Mouse (Mus musculus) embryonic facial prominence, embryonic 11.5 days (tissue): Measurements from ENCODE around the gene Phf21a. TPM values are rescaled to one million over a fixed set of nuclear protein-coding genes. Genes with fewer than 3 reads are reported as not detected.

Source experiments
- ATAC-seq: fragments of 200-750 bp; cut with Nextera tagmentation; replicated peaks from 2 replicates; pipeline ENCODE4 v1.8.0; 2017; ENCODE audit warnings: low read depth; ENCODE audit not compliant: insufficient number of reproducible peaks, low FRiP score, low TSS enrichment
- DNase-seq: peaks from one replicate; pipeline ENCODE4 v3.0.0-alpha.2; 2015; ENCODE audit warnings: low spot score
- H3K27ac ChIP-seq: fragments of 300-500 bp; sonication (generic); replicated peaks from 2 replicates; pipeline ENCODE4 v1.5.1; 2014; ENCODE audit warnings: mild to moderate bottlenecking, low read depth, low read length, control low read depth
- H3K27me3 ChIP-seq: fragments of 300-500 bp; sonication (generic); 2 replicates; pipeline ENCODE4 v1.6.1; 2014; ENCODE audit warnings: mild to moderate bottlenecking, low read length, moderate library complexity, mixed read lengths; ENCODE audit not compliant: control insufficient read depth, insufficient read depth
- H3K36me3 ChIP-seq: fragments of 300-500 bp; sonication (generic); replicated peaks from 2 replicates; pipeline ENCODE4 v1.6.1; 2014; ENCODE audit warnings: low read depth, mild to moderate bottlenecking, low read length, moderate library complexity, mixed read lengths; ENCODE audit not compliant: control insufficient read depth, insufficient read depth
- H3K4me1 ChIP-seq: fragments of 300-500 bp; sonication (generic); 2 replicates; pipeline ENCODE4 v1.6.1; 2014; ENCODE audit warnings: low read length, mixed read lengths; ENCODE audit not compliant: control insufficient read depth, insufficient read depth
- H3K4me2 ChIP-seq: fragments of 300-500 bp; sonication (generic); 2 replicates; pipeline ENCODE4 v1.6.1; 2014; ENCODE audit warnings: low read depth, mild to moderate bottlenecking, control low read depth, low read length, moderate library complexity
- H3K4me3 ChIP-seq: fragments of 300-500 bp; sonication (generic); 2 replicates; pipeline ENCODE4 v1.5.1; 2014; ENCODE audit warnings: low read depth, low read length, control low read depth
- H3K9ac ChIP-seq: fragments of 300-500 bp; sonication (generic); replicated peaks from 2 replicates; pipeline ENCODE4 v1.6.1; 2014; ENCODE audit warnings: mild to moderate bottlenecking, control low read depth, low read length
- H3K9me3 ChIP-seq: fragments of 300-500 bp; sonication (generic); replicated peaks from 2 replicates; pipeline ENCODE4 v1.6.1; 2016; ENCODE audit warnings: mild to moderate bottlenecking, low read length, inconsistent platforms, mixed read lengths; ENCODE audit not compliant: control insufficient read depth
- WGBS: fragments of 180-500 bp; shearing (Covaris S2); extraction: QIAGEN DNeasy Blood & Tissue Kit; methylation state at CpG from one replicate; pipeline ENCODE4 v1.1.7; 2014; 5-methylcytosine and 5-hydroxymethylcytosine counted together
- polyA plus RNA-seq: library from polyadenylated mRNA; unstranded; fragments of >200 nt; fragmentation: Nextera tagmentation; extraction: Ambion mirVana; gene quantifications from 2 replicates; pipeline ENCODE4 v1.2.1, GENCODE M21; 2014

Gene Phf21a
- polyA plus RNA-seq, 1 experiment from 2014 or later: 41.8 TPM

- DNase-seq: no peak
- no peak overlapping the region for H3K27ac ChIP-seq
- H3K9ac ChIP-seq: no peak overlapping the region
- H3K9me3 ChIP-seq: no peaks in the 10 kb centered on the region
- H3K36me3 ChIP-seq: peaks cover 6% of the 10 kb centered on the region
- no peaks in the 10 kb centered on the region for H3K4me1 ChIP-seq
- H3K27me3 ChIP-seq: no peaks in the 10 kb centered on the region
- H3K4me3 ChIP-seq: no peak overlapping the region
- ATAC-seq: no peak
- no peak overlapping the region for H3K4me2 ChIP-seq
- WGBS: 92% methylated on average over 2 of the region's 2 CpGs
Observed at GRCm38 (mm10) chr2:92250472-92250871, 157.6 kb downstream of the Phf21a start.

DNA sequence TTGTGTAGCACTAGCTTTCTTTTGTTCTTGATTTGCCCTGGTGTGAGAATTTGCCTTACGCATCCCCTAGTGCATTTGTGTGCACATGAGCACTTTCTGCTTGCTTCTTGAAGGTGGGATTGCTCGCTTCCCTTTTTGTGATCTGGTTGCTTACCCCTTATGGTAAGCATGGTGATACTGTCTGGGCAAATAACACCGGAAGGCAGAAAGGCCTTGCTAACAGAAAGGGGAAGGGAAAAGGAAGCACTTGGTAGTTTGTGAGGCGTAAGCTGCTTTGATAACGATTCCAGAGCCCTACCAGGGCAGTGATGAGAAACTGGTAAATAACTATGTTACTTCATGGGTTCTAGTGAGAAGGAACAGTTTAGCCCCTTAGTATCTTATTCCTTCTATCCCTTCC lies 160.9 kb downstream of the Phf21a start:
- no peak overlapping the region for H3K4me3 ChIP-seq
- no peak overlapping the region for H3K4me2 ChIP-seq
- no peak overlapping the region for H3K9ac ChIP-seq
- no peaks in the 10 kb centered on the region for H3K4me1 ChIP-seq
- H3K36me3 ChIP-seq: peaks cover 3% of the 10 kb centered on the region; the same call in 1 of the 2 replicates
- H3K27ac ChIP-seq: no peak overlapping the region
- H3K27me3 ChIP-seq: no peaks in the 10 kb centered on the region
- H3K9me3 ChIP-seq: no peaks in the 10 kb centered on the region
- ATAC-seq (no peak), DNase-seq (no peak)
- WGBS: 86% methylated on average over 5 of the region's 5 CpGs

DNA sequence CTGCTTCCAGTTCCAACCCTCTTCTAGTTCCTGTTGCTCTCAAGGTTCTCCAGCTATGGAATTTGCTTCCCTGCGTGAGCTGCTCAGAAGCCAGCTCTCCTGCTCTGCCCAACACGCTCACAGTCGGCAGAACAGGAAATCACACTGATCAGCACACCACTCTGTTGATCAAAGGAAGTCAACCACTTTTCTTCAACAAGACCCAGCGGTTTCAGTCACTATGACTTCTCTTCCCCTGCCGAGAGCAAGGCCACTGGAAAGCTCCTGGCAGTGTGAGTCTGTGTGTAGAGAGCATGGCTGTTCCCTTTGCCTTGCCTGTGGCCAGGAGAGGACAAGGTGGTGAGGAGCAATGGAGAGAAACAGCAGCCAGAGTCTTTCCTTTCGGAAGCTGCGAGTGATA lies 163.2 kb downstream of the Phf21a start:
- DNase-seq (no peak), ATAC-seq (no peak)
- H3K27me3 ChIP-seq: no peaks in the 10 kb centered on the region
- H3K36me3 ChIP-seq: peaks cover 3% of the 10 kb centered on the region; the same call in 1 of the 2 replicates
- no peak overlapping the region for H3K9ac ChIP-seq
- WGBS: 70% methylated on average over 7 of the region's 7 CpGs
- H3K27ac ChIP-seq: no peak overlapping the region
- no peak overlapping the region for H3K4me3 ChIP-seq
- no peaks in the 10 kb centered on the region for H3K9me3 ChIP-seq
- H3K4me2 ChIP-seq: no peak overlapping the region
- H3K4me1 ChIP-seq: no peaks in the 10 kb centered on the region

GRCm38 (mm10) chr2:92257372-92257956 lies 164.5 kb downstream of the Phf21a start:
- H3K27ac ChIP-seq: no peak overlapping the region
- ATAC-seq (no peak), DNase-seq (no peak)
- no peaks in the 10 kb centered on the region for H3K4me1 ChIP-seq
- no peaks in the 10 kb centered on the region for H3K27me3 ChIP-seq
- 54% methylated on average over 4 of the region's 4 CpGs for WGBS
- H3K4me3 ChIP-seq: no peak overlapping the region
- no peak overlapping the region for H3K4me2 ChIP-seq
- peaks cover 3% of the 10 kb centered on the region; the same call in 1 of the 2 replicates for H3K36me3 ChIP-seq
- no peak overlapping the region for H3K9ac ChIP-seq
- no peaks in the 10 kb centered on the region for H3K9me3 ChIP-seq

GRCm38 (mm10) chr2:92259924-92260323 lies 167.0 kb downstream of the Phf21a start:
- H3K27ac ChIP-seq: no peak overlapping the region
- H3K9ac ChIP-seq: no peak overlapping the region
- WGBS: 89% methylated on average over 2 of the region's 2 CpGs
- DNase-seq: no peak
- H3K4me1 ChIP-seq: no peaks in the 10 kb centered on the region
- peaks cover 3% of the 10 kb centered on the region; the same call in 1 of the 2 replicates for H3K36me3 ChIP-seq
- ATAC-seq: no peak
- no peak overlapping the region for H3K4me2 ChIP-seq
- H3K27me3 ChIP-seq: no peaks in the 10 kb centered on the region
- no peaks in the 10 kb centered on the region for H3K9me3 ChIP-seq
- H3K4me3 ChIP-seq: no peak overlapping the region

DNA sequence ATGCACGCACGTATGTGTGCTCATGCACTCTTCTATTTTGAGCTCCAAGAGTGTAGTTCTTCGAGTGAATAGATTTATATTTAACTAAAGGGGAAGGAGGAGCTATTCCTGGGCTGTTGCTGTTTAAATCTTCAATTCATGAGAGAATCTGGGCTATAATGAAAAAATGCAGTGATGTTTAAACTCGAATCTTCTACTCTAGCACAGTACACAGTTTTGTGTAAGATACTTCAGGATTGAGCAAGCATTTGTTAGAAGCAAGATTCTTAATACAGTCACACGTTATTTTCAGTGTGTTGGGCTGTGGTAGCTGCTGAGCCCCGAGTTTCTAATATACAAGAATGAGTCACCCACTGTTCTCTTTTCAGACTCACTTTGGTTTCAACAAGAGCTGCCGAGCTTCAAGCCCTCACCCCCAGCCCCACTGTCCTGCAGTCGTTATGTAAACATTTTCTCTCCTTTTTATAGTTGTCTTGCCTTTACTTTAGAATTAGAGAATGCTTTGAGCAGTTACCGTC lies 173.2 kb downstream of the Phf21a start:
- no peak overlapping the region for H3K4me2 ChIP-seq
- H3K9ac ChIP-seq: no peak overlapping the region
- no peak for DNase-seq
- H3K4me1 ChIP-seq: no peaks in the 10 kb centered on the region
- H3K9me3 ChIP-seq: no peaks in the 10 kb centered on the region
- no peak overlapping the region for H3K27ac ChIP-seq
- no peaks in the 10 kb centered on the region; the same call in 1 of the 2 replicates for H3K36me3 ChIP-seq
- H3K4me3 ChIP-seq: no peak overlapping the region
- H3K27me3 ChIP-seq: no peaks in the 10 kb centered on the region
- no peak for ATAC-seq
- 87% methylated on average over 9 of the region's 9 CpGs for WGBS

DNA sequence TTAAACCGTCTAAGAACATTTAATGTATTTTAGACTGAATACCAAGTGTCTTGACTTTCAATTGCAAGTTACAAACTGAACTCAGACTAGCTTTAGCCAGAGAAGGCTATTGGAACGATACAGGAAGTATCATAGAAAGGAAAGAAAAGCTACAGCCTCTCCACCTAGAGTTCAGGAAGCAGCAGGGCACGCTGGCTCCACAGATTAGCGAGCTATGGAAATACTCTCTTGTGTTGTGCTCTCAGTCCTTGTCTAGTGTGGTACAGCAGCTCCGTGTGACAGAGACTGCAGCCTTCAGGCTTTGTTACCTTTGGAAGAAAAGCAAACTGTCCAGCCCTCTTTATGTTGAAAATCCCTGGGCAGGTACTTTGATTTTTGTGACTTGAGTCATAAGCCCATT lies 176.3 kb downstream of the Phf21a start:
- H3K36me3 ChIP-seq: no peaks in the 10 kb centered on the region; the same call in 1 of the 2 replicates
- H3K4me3 ChIP-seq: no peak overlapping the region
- DNase-seq: no peak
- H3K9ac ChIP-seq: no peak overlapping the region
- 88% methylated on average over 5 of the region's 5 CpGs for WGBS
- H3K9me3 ChIP-seq: no peaks in the 10 kb centered on the region
- H3K27me3 ChIP-seq: no peaks in the 10 kb centered on the region
- no peak overlapping the region for H3K27ac ChIP-seq
- no peak overlapping the region for H3K4me2 ChIP-seq
- ATAC-seq: no peak
- no peaks in the 10 kb centered on the region for H3K4me1 ChIP-seq

DNA sequence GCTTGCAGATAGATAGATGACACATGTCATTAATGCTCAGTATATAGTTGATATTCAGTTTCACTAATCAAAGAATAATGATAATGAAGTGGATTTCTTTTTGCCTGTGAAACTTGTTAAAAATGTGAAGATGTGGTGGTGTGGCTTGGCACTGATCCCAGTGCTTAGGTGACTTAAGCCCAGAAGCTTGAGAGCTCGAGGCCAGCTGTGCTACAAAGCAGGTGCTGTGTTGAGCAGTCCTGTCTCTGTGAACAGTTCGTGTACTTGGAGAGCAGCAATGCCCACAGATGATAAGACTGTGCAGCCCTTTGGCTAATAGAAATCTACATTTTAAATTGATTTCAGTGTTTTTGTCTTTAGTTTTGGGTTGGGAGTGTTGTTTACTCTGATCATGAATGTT lies 179.6 kb downstream of the Phf21a start:
- Histone ChIP-seq H3K9me3 (no peaks in the 10 kb centered on the region), H3K27ac (no peak overlapping the region), H3K4me2 (no peak overlapping the region), H3K4me1 (no peaks in the 10 kb centered on the region), H3K9ac (no peak overlapping the region), H3K27me3 (no peaks in the 10 kb centered on the region), H3K4me3 (no peak overlapping the region), H3K36me3 (no peaks in the 10 kb centered on the region; the same call in 1 of the 2 replicates)
- ATAC-seq (no peak), DNase-seq (no peak)
- 77% methylated on average over 2 of the region's 2 CpGs for WGBS
